Mouse (Mus musculus) right cerebral cortex, adult 2 months (tissue): ENCODE results near the gene Slc43a2.
"Not testable (repeated sequence)": the region's sequence is repeated elsewhere in the genome, so short reads cannot be mapped to it uniquely, and the experiment has no call there.

Source experiments
- DNase-seq, 2 experiments: peaks; one replicate each; pipeline ENCODE4 v3.0.0; 2021 to 2022; ENCODE audit warnings: low spot score in 2 of 2

Gene Slc43a2

GRCm38 (mm10) chr11:75551961-75552441 is 20.5 kb downstream of the Slc43a2 start:
- DNase-seq, result peak in 1 of 2 experiments; percentile 31

GRCm38 (mm10) chr11:75552906-75553482 is 21.5 kb downstream of the Slc43a2 start:
- DNase-seq, result no peak

- DNase-seq, result not testable (repeated sequence)
Observed at GRCm38 (mm10) chr11:75556006-75556405, 24.5 kb downstream of the Slc43a2 start.

GRCm38 (mm10) chr11:75557142-75557541 is 25.6 kb downstream of the Slc43a2 start:
- no peak for DNase-seq

- no peak for DNase-seq
Observed at GRCm38 (mm10) chr11:75558101-75558500, 26.6 kb downstream of the Slc43a2 start.

- DNase-seq, result no peak
Observed at GRCm38 (mm10) chr11:75559870-75560504, 28.5 kb downstream of the Slc43a2 start.

- no peak for DNase-seq
Observed at GRCm38 (mm10) chr11:75560530-75561409, 29.3 kb downstream of the Slc43a2 start.

GRCm38 (mm10) chr11:75561410-75561791 is 29.9 kb downstream of the Slc43a2 start:
- no peak for DNase-seq

- DNase-seq, result no peak
Observed at GRCm38 (mm10) chr11:75562840-75563239, 31.3 kb downstream of the Slc43a2 start.

GRCm38 (mm10) chr11:75563851-75564548 is 32.5 kb downstream of the Slc43a2 start:
- DNase-seq, result no peak

GRCm38 (mm10) chr11:75565849-75566248 is 34.4 kb downstream of the Slc43a2 start:
- DNase-seq, result no peak

- no peak for DNase-seq
Observed at GRCm38 (mm10) chr11:75566276-75567196, 35.0 kb downstream of the Slc43a2 start.

- DNase-seq, result no peak
Observed at GRCm38 (mm10) chr11:75567346-75568114, 36.0 kb downstream of the Slc43a2 start.

GRCm38 (mm10) chr11:75568115-75568511 is 36.6 kb downstream of the Slc43a2 start:
- DNase-seq, result no peak

GRCm38 (mm10) chr11:75568962-75569361 is 37.5 kb downstream of the Slc43a2 start:
- no peak for DNase-seq

GRCm38 (mm10) chr11:75570375-75571125 is 39.1 kb downstream of the Slc43a2 start:
- no peak for DNase-seq

GRCm38 (mm10) chr11:75571126-75571990 is 39.9 kb downstream of the Slc43a2 start:
- no peak for DNase-seq

- DNase-seq, result peak; percentile 44 to 49
Observed at GRCm38 (mm10) chr11:75572301-75572791, 40.9 kb downstream of the Slc43a2 start.
